ENCODE assay signal across 13 mouse cellular contexts in genomic region chr1:98190741-98191140, GRCm38 (mm10).
DNase-seq lines count a peak whose midpoint lies in the region; ATAC-seq and TF ChIP-seq lines count a peak whose summit lies in the region.
"Had no signal": no experiment of that assay in that cellular context is flagged by ENCODE, and none has a peak within 500 bp of the region (broad histone marks: within the 10 kb centered on the region; RNA-seq: fewer than 3 reads in every experiment).

No protein-coding gene starts in this region.

- TF ChIP-seq CTCF in intestine, postnatal 0 days (IDR thresholded peaks at IDR 0.05; ENCODE audit: low read depth): no peak

- no peaks in the 10 kb centered on the region for H3K36me3 ChIP-seq in hindbrain, embryonic 10.5 days
- no peaks in the 10 kb centered on the region for H3K36me3 ChIP-seq in myocyte (ENCODE audit: control insufficient read depth, insufficient read depth)
- no peaks in the 10 kb centered on the region for H3K36me3 ChIP-seq in intestine, postnatal 0 days (ENCODE audit: control insufficient read depth, insufficient read depth)

- no peak overlapping the region for H3K4me3 ChIP-seq in hindbrain, embryonic 10.5 days
- no peak overlapping the region for H3K4me3 ChIP-seq in myocyte
- H3K4me3 ChIP-seq in intestine, postnatal 0 days (ENCODE audit: low read depth, low read length): no peak overlapping the region
- H3K4me3 ChIP-seq: erythroblast, embryonic 14.5 days had no signal

- H3K4me2 ChIP-seq in myocyte (ENCODE audit: low read depth): peak overlapping the region; percentile 22
- H3K4me2 ChIP-seq in intestine, postnatal 0 days (replicated peaks; ENCODE audit: low read depth): no peak overlapping the region

- no peak for TF ChIP-seq POLR2A in myocyte (IDR thresholded peaks at IDR 0.05; ENCODE audit: insufficient read length, low read depth)

- H3K4me1 ChIP-seq in hindbrain, embryonic 10.5 days (replicated peaks): peaks cover 38% of the 10 kb centered on the region
- H3K4me1 ChIP-seq in intestine, postnatal 0 days (replicated peaks; ENCODE audit: control insufficient read depth, insufficient read depth, low read length): no peaks in the 10 kb centered on the region

- ATAC-seq in erythroid progenitor cell, adult 5-6 weeks (replicated peaks; ENCODE audit: low FRiP score, poor library complexity, severe bottlenecking): no peak
- no peak for ATAC-seq in monocyte, adult 5-6 weeks (replicated peaks; ENCODE audit: insufficient number of reproducible peaks, low FRiP score, low TSS enrichment, poor library complexity, severe bottlenecking)
- no peak for ATAC-seq in intestine, postnatal 0 days

- H3K27ac ChIP-seq in hindbrain, embryonic 10.5 days: peak overlapping the region; percentile 82
- H3K27ac ChIP-seq in intestine, postnatal 0 days (ENCODE audit: low read depth, low read length): no peak overlapping the region

- peaks cover 7% of the 10 kb centered on the region; the same call in 1 of the 2 replicates for H3K9me3 ChIP-seq in hindbrain, embryonic 10.5 days
- no peaks in the 10 kb centered on the region for H3K9me3 ChIP-seq in intestine, postnatal 0 days (ENCODE audit: control insufficient read depth)

- 36% methylated on average over 6 of the region's 6 CpGs for WGBS in hindbrain, embryonic 10.5 days
- 51% methylated on average over 6 of the region's 6 CpGs for WGBS in intestine, postnatal 0 days

- H3K79me2 ChIP-seq in myocyte (ENCODE audit: control insufficient read depth, insufficient read depth): no peaks in the 10 kb centered on the region

- peak; percentile 24 to 31 for DNase-seq in cerebellum, postnatal 10 days
- no peak for DNase-seq in cerebellum, postnatal 4 days (ENCODE audit: low spot score in 2 of 2)
- peak; percentile 14 for DNase-seq in adrenal gland, postnatal 10 days
- DNase-seq in hindbrain, embryonic 10.5 days (ENCODE audit: low spot score): peak; percentile 15
- DNase-seq: B cell, adult 2 months; heart, adult 18-20 months; kidney, adult 11 months; lung, adult 18-20 months had no signal

- H3K9ac ChIP-seq in intestine, postnatal 0 days (ENCODE audit: low read depth, low read length): no peak overlapping the region

- H3ac ChIP-seq in myocyte (ENCODE audit: control insufficient read depth, insufficient read length): no peak overlapping the region

- no peaks in the 10 kb centered on the region; the same call in 1 of the 2 replicates for H3K27me3 ChIP-seq in hindbrain, embryonic 10.5 days (ENCODE audit: insufficient read depth, poor library complexity, severe bottlenecking)
- H3K27me3 ChIP-seq in myocyte (ENCODE audit: control insufficient read depth, insufficient read depth, insufficient read length): no peaks in the 10 kb centered on the region
- H3K27me3 ChIP-seq in intestine, postnatal 0 days (replicated peaks; ENCODE audit: control insufficient read depth, insufficient read depth, low read length): no peaks in the 10 kb centered on the region

TF ChIP-seq in myocyte, 11 proteins besides CTCF, POLR2A, EP300 and RAD21:
- no peak for TF ChIP-seq TCF3 (IDR thresholded peaks at IDR 0.05; ENCODE audit: insufficient read length, low read depth)
- no peak for TF ChIP-seq TCF12 (IDR thresholded peaks at IDR 0.05; ENCODE audit: insufficient read depth, poor library complexity, severe bottlenecking)
- TF ChIP-seq REST (IDR thresholded peaks at IDR 0.05; ENCODE audit: insufficient read depth, insufficient read length): no peak
- TF ChIP-seq SRF (IDR thresholded peaks at IDR 0.05; ENCODE audit: control insufficient read depth, insufficient read length, low read depth): no peak
- no peak for TF ChIP-seq USF1 (IDR thresholded peaks at IDR 0.05; ENCODE audit: low read depth)
- no peak for TF ChIP-seq MAX (IDR thresholded peaks at IDR 0.05; ENCODE audit: low read depth)
- TF ChIP-seq MYOD1 (IDR thresholded peaks at IDR 0.05; ENCODE audit: control insufficient read depth in 1 of 3, insufficient read length in 2 of 3, low read depth in 2 of 3): no peak
- no peak for TF ChIP-seq MYOG (IDR thresholded peaks at IDR 0.05; ENCODE audit: control insufficient read depth in 1 of 3, insufficient read depth in 1 of 3, insufficient read length in 2 of 3, low read depth in 2 of 3)

Comparison
In these comparisons a context has a peak if more than half of its experiments do, and no peak if none do; other contexts are left out.
1. DNase-seq: peak in cerebellum, postnatal 10 days (2 of 2), adrenal gland, postnatal 10 days (single experiment) and hindbrain, embryonic 10.5 days (single experiment); none in cerebellum, postnatal 4 days (0 of 2).